Mouse (Mus musculus): ENCODE results near the gene Rab11fip4.

Rab11fip4 gene

GRCm38 (mm10) chr11:79613711-79614110 lies 22.7 kb downstream of the Rab11fip4 start:
- DNase-seq (ENCODE audit: low read depth, low spot score), result no peak

DNA sequence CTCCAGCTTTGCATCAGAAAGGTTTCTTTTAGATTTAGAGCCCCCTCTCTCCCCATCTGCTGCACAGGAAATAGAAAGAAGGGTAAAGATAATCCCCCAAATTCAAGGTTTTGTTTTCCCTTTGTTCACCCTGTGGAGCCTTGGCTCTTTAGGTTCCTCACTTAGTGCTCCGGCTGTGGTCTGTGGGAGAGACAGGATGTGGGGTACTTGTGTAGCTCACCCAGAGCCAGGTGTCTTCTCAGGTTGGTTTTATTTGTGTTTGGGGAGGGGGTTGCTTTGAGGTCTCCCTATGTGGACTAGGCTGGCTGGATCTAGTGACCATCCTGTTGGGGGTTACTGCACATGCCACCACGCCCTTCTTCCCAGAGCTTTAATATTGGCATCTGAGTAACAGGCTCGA lies 23.9 kb downstream of the Rab11fip4 start:
- DNase-seq (ENCODE audit: low read depth, low spot score), result no peak

- no peak for DNase-seq (ENCODE audit: low read depth, low spot score)
Observed at GRCm38 (mm10) chr11:79615871-79616270, 24.9 kb downstream of the Rab11fip4 start.

DNA sequence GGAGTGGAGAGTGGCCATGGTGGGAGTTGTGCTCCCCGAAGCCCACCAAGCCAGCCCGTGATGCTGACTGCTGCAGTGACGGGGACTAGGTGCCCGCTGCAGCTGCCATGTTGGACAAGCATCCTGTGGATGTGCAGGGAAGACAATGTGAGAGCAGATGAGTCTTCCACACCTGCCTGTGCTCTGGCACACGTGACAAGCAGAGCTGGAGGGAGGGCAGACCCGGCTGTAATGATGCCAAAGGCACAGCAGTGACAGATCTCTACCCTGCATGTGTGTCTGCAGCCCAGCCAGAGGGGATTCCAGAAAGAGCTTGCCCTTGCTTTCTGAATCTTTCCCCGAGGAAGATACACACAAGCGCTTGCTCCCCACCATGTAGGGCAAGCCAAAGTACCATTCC lies 27.0 kb downstream of the Rab11fip4 start:
- DNase-seq (ENCODE audit: low read depth, low spot score), result no peak

- DNase-seq (ENCODE audit: low read depth, low spot score), result no peak
Observed at GRCm38 (mm10) chr11:79623029-79623428, 32.0 kb downstream of the Rab11fip4 start.

GRCm38 (mm10) chr11:79624801-79625302 lies 33.8 kb downstream of the Rab11fip4 start:
- DNase-seq (ENCODE audit: low read depth, low spot score), result no peak

DNA sequence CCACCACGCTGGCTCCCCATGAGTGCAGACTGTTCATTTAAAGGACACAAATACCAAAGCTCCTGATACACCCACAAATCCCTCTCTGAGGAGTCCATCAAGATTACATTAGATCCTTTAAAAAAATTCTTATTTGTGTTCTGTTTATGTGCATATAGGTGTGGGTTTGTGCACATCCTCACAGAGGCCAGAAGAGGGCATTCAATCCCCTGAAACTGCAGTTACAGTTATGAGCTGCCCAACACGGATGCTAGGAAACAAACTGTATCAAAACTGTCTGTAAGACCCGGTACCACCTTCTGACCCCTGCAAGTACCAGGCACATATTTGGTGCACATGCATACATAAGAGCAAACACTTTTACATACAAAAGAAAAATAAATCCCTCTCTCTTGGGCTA lies 37.7 kb downstream of the Rab11fip4 start:
- no peak for DNase-seq (ENCODE audit: low read depth, low spot score)

GRCm38 (mm10) chr11:79629752-79630374 lies 38.9 kb downstream of the Rab11fip4 start:
- no peak for DNase-seq (ENCODE audit: low read depth, low spot score)

DNA sequence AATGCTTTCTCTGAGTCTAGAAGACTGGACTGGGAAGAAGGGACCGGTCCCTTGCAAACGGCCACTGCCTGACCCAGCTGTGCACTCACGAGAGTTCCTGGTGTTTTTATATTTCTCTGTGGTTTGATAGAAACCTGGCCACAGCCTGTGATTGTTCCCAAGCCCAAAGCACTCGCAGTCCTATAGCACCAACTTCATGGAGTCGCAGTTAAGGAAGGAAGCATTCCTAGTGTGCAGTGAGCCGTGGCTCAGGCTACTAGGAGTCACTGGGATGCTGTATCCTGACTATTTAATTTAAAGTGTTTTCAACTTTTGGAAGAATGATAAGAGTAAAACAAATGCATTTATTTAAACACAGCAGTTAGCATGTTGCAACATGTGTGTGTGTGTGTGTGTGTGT lies 39.5 kb downstream of the Rab11fip4 start:
- DNase-seq (ENCODE audit: low read depth, low spot score), result no peak

DNA sequence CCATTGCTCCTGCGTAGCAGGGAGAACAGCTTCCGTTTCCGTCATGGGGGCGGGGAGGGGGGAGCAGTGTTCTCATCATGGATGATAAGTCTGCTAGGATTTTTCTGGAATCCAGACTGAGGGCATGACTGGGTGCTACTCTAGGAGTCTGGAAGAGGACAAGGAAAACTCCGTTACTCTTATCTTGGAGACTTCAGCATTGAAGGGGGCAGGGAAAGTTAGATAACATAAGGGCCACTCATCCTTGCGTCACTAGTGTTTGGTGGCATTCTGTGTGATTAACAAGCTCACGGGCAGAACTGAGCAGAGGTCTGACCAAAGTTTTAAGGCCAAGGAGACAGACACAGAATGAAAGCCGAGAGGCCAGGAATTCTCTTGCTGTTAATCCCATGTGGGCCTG lies 42.4 kb downstream of the Rab11fip4 start:
- DNase-seq (ENCODE audit: low read depth, low spot score), result no peak

DNA sequence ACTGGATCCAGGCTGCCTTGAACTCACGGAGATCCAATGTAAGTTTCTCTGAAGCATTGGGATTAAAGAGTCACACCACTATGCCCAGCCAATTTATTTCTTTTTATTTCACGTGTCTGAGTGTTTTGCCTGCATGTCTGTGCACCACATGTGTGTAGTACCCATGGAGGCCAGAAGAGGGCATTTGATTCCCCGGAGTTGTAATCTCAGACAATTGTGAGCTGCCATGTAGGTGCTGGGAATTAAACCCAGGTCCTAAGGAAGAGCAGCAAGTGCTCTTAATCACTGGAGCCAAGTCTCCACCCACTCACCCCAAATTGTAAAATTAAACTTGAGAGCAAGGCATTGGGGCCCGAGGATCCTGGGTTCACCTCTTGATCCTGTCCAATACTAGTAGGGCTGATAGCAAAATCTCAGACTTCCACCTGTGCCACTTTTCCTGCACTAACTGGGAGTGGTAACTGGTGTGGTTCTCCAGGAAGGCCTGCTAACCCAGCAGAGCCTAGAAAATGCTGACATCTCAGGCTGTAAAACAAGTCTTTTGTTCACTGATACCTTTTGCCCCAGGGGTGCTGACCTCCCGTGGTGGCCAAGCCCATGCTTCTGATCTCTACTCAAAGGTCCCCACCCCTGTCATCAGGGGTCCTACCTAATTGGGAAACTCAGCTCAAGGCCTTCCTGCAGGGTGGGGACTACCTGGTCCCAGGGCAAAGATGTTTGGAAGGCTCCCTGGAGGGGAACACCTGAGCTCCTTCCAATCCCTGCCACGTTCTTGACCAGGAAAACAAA lies 44.8 kb downstream of the Rab11fip4 start:
- DNase-seq (ENCODE audit: low read depth, low spot score), result no peak

DNA sequence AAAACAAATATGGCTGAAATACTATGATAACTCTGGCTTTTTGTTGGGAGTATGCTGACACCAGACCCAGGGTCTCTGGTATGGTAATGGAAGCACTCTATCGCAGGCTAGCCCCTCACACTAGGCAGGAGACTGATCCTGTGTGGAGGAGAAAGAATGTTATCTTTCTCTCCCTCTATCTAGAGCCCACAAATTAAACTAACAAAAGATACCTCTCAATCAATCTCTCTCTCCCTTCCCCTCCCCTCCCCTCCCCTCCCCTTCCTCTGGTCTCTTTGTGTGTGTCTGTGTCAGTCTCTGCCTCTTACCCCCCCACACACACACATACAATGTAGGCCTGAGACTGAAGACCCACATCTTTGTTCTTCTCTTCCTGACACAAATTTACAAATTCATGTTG lies 45.5 kb downstream of the Rab11fip4 start:
- no peak for DNase-seq (ENCODE audit: low read depth, low spot score)

GRCm38 (mm10) chr11:79638691-79639090 lies 47.7 kb downstream of the Rab11fip4 start:
- DNase-seq (ENCODE audit: low read depth, low spot score), result no peak

GRCm38 (mm10) chr11:79640940-79641733 lies 50.1 kb downstream of the Rab11fip4 start:
- no peak for DNase-seq (ENCODE audit: low read depth, low spot score)

GRCm38 (mm10) chr11:79643730-79644129 lies 52.7 kb downstream of the Rab11fip4 start:
- no peak for DNase-seq (ENCODE audit: low read depth, low spot score)

GRCm38 (mm10) chr11:79644717-79645191 lies 53.7 kb downstream of the Rab11fip4 start:
- DNase-seq (ENCODE audit: low read depth, low spot score), result no peak

GRCm38 (mm10) chr11:79646026-79646425 lies 55.0 kb downstream of the Rab11fip4 start:
- no peak for DNase-seq (ENCODE audit: low read depth, low spot score)

DNA sequence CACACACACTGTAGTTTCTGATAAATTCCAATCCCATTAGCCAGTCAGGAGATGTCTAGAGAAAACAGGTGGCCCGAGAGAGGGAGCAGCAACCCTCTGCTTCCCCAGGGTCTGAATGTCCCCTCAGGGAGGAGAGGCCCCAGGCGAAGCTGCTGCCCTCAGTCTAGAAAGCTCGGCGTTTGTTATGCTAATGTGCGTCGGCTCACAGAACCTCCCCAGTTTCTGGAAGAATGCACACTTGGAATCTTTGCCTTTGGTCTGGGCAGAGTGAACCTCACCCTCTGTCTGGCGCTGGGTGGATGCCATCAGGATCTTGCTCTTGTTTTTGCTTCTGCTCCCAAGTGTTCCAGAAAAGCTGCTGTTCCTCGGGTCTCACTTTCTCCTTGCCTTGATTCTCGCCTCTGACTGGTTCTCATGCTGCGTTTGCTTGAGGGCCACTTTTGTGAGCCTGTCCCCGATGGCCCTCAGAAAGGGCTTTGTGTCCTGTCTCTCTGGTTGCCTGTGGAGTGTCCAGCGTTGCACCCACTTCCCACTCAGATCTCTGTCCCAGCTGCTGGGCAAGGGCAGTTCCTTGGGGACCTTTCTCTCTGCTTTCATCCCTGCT lies 55.6 kb downstream of the Rab11fip4 start:
- DNase-seq (ENCODE audit: low read depth, low spot score), result no peak

DNA sequence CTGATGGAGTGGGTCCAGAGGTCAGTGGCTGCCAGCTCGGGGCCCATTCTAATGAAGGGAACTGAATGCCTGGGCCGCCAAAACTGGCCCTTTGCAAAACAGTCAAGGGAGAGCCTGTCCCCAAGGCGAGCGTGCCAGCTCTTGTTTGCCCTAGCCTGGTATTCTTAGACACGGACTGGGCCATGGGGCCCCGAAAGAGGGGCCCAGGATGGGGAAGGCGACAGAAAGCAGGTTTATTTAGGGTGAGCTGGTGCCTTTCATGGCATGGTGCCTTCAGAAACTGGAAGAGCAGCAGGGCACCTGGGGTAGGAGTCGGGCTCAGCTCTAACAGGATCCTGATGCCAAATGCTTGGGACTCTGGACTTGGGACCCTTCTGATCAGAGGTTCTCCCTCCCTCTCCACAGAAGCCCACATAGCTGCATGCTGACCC lies 56.1 kb downstream of the Rab11fip4 start:
- DNase-seq (ENCODE audit: low read depth, low spot score), result no peak

DNA sequence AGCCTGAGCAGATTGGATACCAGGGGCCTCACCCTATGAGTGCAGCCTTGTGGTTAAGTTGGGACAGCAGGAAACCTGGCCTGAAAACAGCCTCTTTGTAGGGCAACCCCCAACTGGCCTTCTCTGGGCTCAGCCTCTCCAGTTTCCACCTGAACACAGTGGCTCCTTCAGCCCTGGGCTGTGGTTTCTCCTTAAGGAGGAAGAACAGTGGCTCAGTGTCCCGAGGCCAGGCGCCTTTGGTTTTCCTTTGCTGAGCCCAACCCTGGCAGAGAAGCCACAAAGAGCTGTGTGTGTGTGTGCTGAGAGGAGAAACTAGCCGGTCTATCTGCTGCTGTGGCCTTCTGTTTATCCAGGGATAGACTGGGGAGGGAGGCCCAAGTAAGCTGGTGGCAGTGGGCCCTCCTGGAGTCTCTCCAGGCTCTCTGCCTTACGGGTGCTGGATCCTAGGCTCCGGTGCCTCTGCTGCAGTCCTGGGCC lies 59.4 kb downstream of the Rab11fip4 start:
- DNase-seq (ENCODE audit: low read depth, low spot score), result no peak

DNA sequence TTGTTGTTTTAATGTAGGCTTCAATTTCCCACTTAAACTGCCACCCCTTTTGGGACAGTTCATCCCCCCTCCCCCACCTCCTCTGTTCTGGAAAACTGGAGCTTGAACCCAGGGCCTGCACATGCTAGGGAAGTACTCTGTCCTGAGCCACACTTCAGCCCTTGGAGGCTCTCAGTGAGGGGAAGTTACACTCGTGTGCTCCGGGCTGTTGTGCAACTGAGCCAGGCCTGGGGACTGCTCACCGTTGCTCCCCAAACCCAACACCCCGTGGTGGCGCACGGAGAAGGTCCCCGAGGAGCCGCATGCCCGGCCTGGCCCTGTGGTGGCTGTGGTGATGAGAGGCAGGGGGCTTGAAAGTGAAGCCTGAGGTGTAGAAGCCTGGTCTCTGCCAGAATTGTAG lies 61.2 kb downstream of the Rab11fip4 start:
- no peak for DNase-seq (ENCODE audit: low read depth, low spot score)

All from brain, embryonic 18.5 days (tissue).